Mouse (Mus musculus): ENCODE results near the gene Ciart. TPM values are rescaled to one million over a fixed set of nuclear protein-coding genes. Genes with fewer than 3 reads are reported as not detected.
"Not testable (repeated sequence)": the region's sequence is repeated elsewhere in the genome, so short reads cannot be mapped to it uniquely, and the experiment has no call there.

The Ciart gene
- total RNA-seq, 2 experiments from 2014 or later = 15.9 to 23.8 TPM

DNA sequence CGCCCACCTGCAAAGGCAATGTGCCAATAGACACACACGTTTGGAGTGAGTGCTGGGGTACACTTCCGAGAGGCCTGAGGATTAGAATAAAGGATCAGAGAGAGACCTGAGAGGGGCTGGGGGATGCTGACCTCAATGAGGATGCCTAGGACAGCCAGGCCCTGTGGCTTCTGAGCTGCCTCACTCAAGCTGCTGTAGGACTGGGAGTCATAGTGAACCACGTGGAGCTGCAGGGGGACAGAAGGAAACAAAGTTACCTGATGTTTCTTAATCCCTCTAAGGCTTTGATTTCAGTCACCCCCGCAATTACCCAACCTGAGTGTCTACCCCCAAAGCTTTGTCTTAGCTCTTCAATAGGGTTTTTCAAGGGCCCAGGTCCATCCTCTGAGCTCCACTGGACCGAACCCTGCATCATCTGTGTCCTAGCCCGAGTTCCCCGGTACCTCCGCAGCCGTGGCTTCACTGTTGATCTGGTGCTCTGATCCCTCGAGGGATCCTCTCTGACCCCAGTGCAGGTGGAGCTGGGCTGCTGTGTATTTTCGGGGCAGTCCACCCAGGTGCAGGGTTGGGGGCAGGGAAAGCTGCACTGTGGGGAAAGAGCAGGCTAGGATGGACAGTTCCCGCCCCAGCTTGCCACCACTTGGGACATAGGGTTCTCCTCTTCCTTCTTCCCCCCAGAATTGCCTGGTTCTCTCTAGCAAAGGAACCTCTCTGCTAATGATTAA, 17.9 kb upstream of the Ciart start:
- intact Hi-C loops (cut with DNase I) = no loop called here
- no peak for DNase-seq (ENCODE audit: extremely low spot score in 1 of 2, low spot score in 2 of 2)
- Histone ChIP-seq H3K27ac (no peak overlapping the region), H3K4me3 (no peak overlapping the region)
- TF ChIP-seq CTCF (IDR thresholded peaks at IDR 0.05) = no peak

GRCm38 (mm10) chr3:95895501-95895900, 13.4 kb upstream of the Ciart start:
- H3K4me3 ChIP-seq; H3K27ac ChIP-seq; DNase-seq (ENCODE audit: extremely low spot score in 1 of 2, low spot score in 2 of 2); intact Hi-C loops (cut with DNase I): not testable (repeated sequence)

DNA sequence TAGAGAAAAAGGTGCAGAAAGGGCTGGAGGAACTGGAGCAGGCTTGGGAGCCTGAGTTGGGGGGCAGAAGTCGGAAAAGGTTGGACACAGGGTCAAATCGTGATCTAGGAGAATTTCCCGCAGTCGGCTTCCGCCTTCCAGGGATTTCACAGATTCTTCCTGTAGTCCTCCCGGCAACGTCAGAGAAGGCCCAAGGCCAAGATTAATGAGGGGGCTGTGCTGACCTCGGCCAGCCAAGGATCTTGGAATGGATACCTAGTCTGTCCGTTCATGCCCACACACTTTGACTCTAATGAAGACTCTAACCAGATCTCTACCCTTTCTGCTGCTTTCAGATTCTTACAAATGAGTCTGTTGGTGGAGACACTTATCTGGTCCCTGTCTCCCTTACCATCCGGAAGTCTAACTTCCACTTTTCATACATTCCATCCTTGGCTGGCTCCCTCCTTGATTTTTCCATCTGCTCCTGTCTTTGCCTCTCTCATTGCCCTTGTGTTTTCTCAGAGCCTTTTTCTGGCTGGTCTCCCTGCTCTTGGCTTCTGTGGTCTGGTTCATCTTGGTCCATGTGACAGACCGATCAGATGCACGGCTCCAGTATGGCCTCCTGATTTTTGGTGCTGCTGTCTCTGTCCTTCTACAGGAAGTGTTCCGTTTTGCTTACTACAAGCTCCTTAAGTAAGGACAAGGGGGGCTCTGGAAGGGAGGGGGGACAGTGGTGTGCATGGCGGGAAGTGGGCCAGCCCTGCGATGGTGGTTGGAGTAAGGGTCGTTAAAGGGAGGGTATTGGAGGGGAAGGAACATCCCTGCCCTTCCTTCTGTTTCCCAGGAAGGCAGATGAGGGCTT, 12.5 kb upstream of the Ciart start:
- intact Hi-C loops (cut with DNase I) = no loop called here
- Histone ChIP-seq H3K4me3 (peak overlapping the region; percentile 91), H3K27ac (peak overlapping the region; percentile 89)
- no peak for TF ChIP-seq CTCF (IDR thresholded peaks at IDR 0.05)
- no peak for DNase-seq (ENCODE audit: extremely low spot score in 1 of 2, low spot score in 2 of 2)

DNA sequence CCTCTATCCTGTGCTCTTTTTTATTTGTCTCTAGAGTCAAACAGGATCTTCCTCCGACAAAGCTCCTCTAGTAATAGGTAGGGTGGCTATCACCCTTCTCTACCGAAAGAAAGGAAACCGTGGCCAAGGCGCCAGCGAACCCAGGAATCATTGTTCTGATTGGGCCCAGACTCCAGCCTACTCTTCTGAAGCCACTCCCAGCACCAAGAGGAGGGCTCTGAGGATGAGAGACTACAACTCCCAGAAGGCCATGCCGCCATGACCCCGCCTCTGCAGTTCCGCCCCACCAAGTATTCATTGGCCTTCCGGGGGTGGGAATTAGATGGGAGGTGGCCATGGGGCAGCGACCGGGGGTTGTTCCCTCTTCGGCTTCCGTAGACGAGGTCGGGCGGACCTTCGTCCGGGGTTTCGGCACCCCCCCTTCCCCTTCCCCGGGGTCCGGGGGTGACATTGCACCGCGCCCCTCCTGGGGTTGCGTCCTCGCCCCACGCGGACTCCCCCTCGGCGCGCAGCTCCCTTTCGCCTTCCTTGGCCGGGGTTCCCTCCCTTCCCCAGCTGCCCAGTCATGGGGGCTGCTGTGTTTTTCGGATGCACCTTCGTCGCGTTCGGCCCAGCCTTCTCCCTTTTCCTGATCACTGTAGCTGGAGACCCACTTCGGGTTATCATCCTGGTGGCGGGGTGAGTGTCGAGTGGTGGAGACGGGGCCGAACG, 11.7 kb upstream of the Ciart start, which contains the start of gene Aph1a:
Aph1a (plus strand) TSS at position 364 of the 711 bp plus-strand sequence.
- peak; percentile 91 to 96 for DNase-seq (ENCODE audit: extremely low spot score in 1 of 2, low spot score in 2 of 2)
- H3K4me3 ChIP-seq = peak within 1 kb of the TSS; percentile 91
- intact Hi-C loops (cut with DNase I) = not testable (repeated sequence)
- H3K27ac ChIP-seq = peak within 1 kb of the TSS; percentile 89

GRCm38 (mm10) chr3:95893126-95893525, 11.1 kb upstream of the Ciart start:
- intact Hi-C loops (cut with DNase I) = no loop called here
- TF ChIP-seq CTCF (IDR thresholded peaks at IDR 0.05) = no peak
- DNase-seq (ENCODE audit: extremely low spot score in 1 of 2, low spot score in 2 of 2) = no peak
- Histone ChIP-seq H3K4me3 (peak overlapping the region; percentile 91), H3K27ac (peak overlapping the region; percentile 86)

GRCm38 (mm10) chr3:95892066-95893052, 10.3 kb upstream of the Ciart start:
- Histone ChIP-seq H3K4me3 (no peak overlapping the region), H3K27ac (peak overlapping the region; percentile 78)
- intact Hi-C loops (cut with DNase I) = no loop called here
- no peak for TF ChIP-seq CTCF (IDR thresholded peaks at IDR 0.05)
- DNase-seq (ENCODE audit: extremely low spot score in 1 of 2, low spot score in 2 of 2) = no peak

DNA sequence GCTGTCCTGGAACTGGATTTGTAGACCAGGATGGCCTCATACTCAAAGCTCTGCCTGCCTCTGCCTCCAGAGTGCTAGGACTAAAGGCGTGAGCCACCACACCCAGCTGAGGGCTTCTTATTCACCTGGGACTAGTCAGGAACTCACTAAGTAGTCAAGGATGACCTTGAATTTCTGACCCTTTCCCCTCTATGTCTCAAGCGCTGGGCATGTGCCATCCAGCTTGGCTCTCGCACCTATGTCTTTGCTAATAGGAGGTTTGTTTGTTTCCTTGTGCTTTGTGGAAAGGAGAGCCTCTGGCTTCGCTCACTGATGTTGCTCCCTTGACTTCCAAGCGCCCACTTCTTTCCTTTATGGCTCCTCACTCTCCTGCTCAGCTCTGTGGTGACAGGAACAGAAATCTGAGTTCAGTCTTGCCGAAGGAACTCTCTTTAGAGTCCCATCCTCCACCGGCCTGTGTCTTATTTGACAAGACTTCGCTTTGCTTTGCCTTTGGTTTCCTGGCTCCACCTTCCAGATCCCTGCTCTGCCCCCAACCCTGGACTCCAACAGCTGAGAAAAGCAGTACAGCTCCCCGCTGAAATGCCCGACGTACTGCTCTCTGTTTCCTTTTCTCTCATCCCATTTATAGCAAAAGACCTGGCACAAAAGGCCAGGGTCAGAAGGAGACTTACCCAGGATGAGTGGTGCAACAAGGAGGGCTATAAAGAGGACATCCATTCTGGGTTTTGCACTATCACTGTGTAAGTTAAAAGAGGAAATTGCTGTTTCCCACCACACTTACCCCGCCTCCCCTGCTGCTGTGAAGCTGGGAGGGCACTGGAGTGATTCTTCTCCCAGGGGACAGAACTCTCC, 9.4 kb upstream of the Ciart start, which contains the start of gene BC028528:
BC028528 (minus strand) TSS at position 795 of the 855 bp plus-strand sequence.
- intact Hi-C loops (cut with DNase I) = no loop called here
- no peak for TF ChIP-seq CTCF (IDR thresholded peaks at IDR 0.05)
- H3K4me3 ChIP-seq = peak within 1 kb of the TSS; percentile 26
- no peak for DNase-seq (ENCODE audit: extremely low spot score in 1 of 2, low spot score in 2 of 2)
- H3K27ac ChIP-seq = peak within 1 kb of the TSS; percentile 78

DNA sequence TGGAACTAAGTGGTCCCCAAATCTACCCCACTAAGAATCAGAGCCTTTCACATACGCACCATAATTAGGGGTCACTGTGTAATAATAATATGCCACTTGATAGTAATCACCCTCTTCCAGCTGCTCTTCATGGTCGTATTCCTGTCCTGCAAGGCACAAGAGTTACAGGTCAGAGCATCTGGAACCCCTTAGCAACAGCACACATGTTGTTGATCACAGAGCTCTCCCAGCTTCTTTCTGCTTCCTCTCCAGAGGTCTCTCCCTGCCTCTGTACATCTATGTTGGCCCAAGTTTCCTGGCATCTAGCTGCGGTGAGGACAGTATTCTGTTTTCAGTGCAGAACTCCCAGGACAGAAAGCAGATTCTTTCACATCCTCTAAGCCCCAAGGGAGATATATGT, 7.6 kb upstream of the Ciart start:
- H3K4me3 ChIP-seq = no peak overlapping the region
- DNase-seq (ENCODE audit: extremely low spot score in 1 of 2, low spot score in 2 of 2) = no peak
- no peak for TF ChIP-seq CTCF (IDR thresholded peaks at IDR 0.05)
- intact Hi-C loops (cut with DNase I) = no loop called here
- no peak overlapping the region for H3K27ac ChIP-seq

GRCm38 (mm10) chr3:95887596-95887995, 5.5 kb upstream of the Ciart start:
- DNase-seq (ENCODE audit: extremely low spot score in 1 of 2, low spot score in 2 of 2) = no peak
- intact Hi-C loops (cut with DNase I) = no loop called here

GRCm38 (mm10) chr3:95884400-95884799, 2.3 kb upstream of the Ciart start:
- intact Hi-C loops (cut with DNase I) = loop anchor here (5.0 kb wide), 1 partner anchor 68 kb away; no protein-coding TSS in a partner anchor
- Histone ChIP-seq H3K27ac (no peak overlapping the region), H3K4me3 (no peak overlapping the region)
- DNase-seq (ENCODE audit: extremely low spot score in 1 of 2, low spot score in 2 of 2) = no peak
- TF ChIP-seq CTCF (IDR thresholded peaks at IDR 0.05) = no peak

More at GRCm38 (mm10) chr3:95887596-95887995, 5.5 kb upstream of the Ciart start:
- no peak overlapping the region for H3K27ac ChIP-seq
- TF ChIP-seq CTCF (IDR thresholded peaks at IDR 0.05) = no peak
- no peak overlapping the region for H3K4me3 ChIP-seq

All from left cerebral cortex, adult 2 months (tissue).